Mouse (Mus musculus): ENCODE data around the gene Fpr3.

DNA sequence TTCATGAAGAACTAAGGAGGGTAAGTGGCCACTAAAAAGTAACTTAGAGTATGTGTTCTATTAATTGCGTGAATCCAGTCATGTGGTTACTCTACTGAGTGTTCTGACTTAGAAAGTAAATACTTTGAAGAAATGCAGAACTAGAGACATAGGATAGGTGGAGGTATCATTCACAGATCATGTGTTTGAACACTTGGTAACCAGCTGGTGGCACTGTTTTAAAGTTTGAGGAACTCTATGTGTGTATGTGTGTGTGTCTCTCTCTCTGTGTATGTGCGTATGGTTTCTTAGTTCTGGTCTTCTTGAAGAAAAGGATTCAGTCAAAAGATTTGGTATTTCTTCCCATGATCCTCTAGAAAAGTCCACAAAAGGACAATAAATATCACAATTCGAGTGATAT lies 27.5 kb upstream of the Fpr3 start:
- TF ChIP-seq POLR2A (IDR thresholded peaks at IDR 0.05; ENCODE audit: borderline replicate concordance, insufficient read depth, low read length) (no peak), CTCF (IDR thresholded peaks at IDR 0.05; ENCODE audit: borderline replicate concordance, insufficient read depth, low read depth, low read length) (no peak)

Measured in cerebellum, adult 2 months (tissue).